Mouse (Mus musculus) layer of hippocampus, postnatal 25 days (tissue): ENCODE measurements at regions not wholly inside any gene's neighbourhood (a gene's known extent, or its start where the extent isn't known, plus 50 kb on each side); places are given as distances from the start of the nearest gene placed in this dataset.

Experiments
- DNase-seq, 2 experiments: peaks; one replicate each; pipeline ENCODE4 v3.0.0; 2022; ENCODE audit warnings: mixed read lengths in 2 of 2, low spot score in 1 of 2; ENCODE audit errors: extremely low spot score in 1 of 2

DNA sequence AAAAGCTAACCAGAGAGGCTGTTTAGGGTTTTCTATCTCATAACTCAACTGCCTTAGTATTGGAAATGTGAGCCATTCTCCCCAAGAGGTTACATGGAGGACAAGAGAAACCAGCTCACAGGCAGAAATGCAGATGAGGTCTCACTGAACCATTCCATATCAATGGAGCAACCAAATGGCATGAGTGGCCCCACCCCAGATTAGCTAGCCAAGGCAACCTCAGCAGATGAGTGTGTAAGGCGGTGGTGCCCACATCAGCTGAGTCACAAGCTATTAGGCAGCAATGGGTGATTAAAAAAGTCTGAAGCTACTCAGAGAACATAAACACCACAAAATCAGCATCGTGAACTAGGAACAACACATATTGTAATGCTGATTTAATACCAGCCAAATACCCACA is 133.2 kb downstream of the Lpin1 start:
- no peak for DNase-seq

DNA sequence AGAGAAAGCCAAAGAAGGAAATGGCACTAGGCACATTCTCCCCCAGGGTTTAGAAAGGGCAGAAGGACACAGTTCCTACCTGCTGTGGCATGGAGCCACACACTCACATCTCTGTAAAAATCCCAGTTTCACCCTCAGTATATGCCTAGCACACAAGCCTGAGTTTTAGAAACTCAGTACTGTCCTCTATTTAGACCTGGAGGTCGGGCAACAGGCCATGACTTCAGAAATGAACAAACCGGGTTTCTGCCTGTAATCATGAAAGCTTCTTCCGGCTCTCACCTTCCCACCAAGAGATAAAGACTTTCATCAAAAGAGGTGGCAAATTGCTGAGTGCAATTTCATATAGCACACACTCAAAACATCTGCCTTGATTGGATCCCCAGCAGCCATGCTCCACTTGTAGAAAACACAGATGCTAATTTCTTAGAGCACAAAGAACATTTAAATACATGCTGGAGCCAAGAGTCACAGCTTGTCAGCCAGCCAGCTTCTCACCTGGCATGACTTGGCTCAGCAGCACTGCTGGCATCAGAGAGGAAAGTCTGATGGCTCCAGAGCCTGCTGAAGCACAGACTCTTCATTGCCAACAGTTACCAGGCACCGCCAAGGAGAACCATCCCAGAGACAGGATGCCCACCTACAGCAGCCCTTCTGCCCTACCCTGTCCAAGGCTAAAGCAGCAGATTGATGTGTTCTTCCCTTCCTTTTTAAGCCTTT is 136.2 kb downstream of the Lpin1 start:
- DNase-seq: peak; percentile 8 to 11

DNA sequence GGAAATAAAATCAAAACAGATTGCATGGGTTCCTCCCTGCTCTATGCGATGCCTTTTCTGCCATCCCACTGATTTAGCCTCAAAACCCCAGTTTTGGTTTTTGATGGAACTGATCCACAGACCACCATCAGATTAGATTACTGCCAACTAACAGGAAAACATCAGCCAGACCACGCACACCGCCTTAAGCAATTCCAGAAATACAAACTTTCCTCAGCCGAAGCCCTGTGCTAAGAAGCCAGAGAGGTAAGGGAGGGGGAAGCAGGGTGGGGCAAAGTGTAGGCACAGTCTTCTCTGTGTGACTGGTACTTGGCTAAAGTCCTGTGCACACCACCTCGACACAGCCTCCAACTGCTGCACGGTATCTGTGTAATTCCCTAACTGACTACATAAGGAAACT is 153.3 kb downstream of the Lpin1 start:
- no peak for DNase-seq

DNA sequence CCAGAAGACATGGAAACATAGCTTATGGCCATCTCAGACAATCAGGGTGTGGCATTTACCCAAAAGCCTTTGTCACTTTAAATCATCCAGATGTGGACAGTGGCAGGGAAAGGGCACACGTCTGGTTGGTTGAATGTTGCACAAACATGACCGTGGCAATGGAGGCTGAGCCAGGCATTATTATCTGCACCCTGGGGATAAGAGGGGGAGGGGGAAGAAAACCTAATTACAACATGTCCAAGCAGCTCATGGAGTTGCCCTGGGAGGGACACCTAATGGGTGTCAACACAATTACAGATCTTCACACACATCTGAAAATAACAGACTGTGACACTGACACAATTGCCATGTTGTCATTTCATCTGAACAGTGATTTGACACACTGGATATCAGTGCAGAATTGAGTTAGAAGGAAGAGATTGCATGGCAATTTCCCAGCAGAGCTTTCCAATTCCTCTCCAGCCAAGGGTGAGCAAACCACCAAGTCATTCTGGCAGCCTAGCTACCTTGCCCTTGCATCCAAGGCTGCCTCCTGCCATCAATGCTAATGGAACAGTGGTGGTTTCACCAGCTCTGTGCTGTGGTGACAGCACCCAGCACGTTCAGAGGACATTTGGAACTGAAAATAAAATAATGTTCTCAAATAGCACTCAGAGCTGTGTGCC is 159.9 kb downstream of the Lpin1 start:
- no peak for DNase-seq

DNA sequence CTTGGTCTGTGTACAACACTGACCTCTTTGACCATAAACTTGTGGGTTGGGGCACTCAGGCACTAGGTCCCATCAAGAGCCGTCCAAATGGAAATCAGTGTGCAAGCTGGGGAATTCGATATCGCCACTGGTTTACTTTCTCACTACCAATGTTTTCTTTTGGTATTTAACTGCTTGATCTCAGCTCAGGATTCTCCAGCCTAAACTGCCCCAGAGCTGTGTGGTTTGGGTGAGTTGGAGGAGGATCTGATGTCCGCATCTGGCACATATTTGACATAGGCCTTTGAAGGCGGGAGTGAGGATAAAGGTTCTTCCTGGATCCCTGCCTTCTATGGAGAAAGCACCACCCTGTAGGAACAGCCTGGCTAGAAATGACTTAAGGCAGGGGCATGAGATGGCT is 172.0 kb downstream of the Lpin1 start:
- DNase-seq: no peak

DNA sequence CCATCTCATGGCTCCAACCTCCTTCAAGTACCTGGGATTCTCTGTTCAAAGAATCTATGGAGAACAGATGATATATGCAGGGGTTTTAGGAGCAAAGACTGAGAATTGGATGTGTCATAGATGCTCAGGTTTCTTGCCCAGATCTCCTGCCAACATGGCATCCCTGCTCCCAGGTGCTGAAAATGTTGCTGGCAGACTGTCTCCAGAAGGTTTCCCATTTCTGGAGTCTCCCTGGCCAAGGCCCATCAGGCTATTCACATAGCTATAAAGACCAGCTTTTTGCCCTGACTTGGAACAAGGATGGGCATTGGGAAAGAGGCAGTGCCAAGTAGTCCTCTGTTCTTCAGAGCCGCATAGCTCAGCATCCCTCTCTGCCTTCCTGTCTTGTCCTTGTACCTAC is 173.8 kb downstream of the Lpin1 start:
- DNase-seq: no peak

DNA sequence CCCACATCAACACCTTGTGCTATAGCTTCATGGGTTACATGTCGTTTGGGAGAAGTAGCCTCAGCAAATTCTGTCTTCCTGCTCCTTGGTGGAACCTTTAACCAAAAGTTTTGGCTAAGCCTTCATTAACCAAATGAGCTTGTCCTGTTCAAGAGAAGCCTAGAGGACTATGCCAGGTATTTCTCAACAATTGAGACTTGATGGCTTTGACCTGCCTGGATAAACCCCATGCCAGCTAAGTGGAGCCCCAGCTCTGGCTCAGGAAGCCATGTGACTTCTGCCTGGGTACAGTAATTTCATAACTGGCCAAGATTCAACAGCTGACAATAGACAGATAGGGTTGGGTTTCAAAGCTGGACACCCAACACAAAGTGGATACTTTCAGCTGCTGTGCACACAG is 174.5 kb downstream of the Lpin1 start:
- no peak for DNase-seq

DNA sequence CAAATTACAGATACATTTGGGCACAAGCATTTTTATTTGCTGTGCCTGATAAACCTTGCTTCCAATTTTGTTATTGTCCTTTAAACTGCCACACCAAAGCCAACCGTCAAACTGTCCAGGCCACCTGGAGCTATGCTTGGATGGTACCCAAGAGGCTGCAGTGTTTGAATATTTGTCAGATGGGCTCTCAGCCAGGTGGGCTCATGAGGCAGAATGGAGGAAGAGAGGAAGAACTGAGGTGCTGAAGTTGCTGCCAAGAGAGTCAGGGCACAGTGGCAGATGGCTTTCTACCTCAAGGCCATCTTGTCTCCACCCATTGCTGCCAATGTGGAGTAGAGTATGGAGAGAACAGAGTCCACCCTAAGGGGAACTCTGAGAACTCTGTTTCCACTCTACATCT is 176.0 kb downstream of the Lpin1 start:
- no peak for DNase-seq

DNA sequence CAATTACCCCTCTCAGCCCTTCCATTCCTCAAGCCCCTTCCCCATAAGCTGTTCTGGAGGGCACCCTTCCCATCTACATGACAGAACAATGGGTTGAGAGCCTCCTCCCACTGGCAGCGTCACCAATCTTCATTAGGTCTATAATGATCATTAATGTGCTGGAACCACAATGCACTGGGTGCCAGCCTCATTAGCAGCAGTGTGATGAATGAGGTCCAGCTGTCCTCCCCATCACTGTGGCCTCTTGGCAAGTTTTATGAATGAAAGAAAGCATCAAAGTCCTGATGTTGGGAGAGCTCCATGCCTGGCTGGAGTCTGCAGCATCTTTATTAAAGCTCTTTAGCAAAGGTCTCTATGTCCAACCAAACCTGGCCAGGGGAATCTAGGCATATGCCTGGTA is 176.5 kb downstream of the Lpin1 start:
- no peak for DNase-seq

DNA sequence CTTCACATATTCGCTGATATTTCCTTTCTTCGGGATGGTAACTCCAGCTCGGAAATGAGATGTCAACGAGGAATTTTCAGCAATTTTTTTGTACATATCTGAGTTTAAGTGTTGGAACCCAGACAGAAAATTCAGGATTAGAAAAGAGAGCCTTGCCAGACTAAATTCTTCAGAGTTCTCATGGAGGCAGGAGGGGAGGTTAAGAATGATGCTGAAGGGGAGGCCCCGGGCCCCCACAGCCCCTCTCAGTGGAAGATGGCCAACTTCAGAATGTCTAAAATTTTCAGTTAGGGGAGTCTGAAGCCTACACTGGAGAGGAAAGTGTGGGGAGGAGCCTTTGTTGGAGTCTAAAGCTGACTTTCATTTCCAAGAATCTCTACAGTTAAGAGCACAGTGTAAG is 184.8 kb downstream of the Lpin1 start:
- no peak for DNase-seq

DNA sequence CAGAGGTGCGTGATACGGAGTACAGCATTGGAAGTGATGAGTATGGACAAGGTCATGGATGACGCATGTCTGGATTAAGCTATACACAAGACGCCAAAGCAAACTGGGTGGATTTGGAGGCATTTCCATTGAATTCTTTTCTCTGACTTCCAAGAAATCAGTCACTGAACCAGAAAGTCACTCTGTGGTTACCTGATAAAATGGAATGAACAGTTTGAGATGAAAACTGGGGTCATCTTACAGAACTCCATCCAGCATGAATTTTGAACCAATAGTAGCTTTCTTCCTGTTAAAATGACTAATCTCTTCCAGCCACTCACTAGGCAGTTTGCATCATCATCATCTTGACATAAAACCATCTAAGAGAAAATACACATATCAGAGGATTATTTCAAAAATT is 186.2 kb downstream of the Lpin1 start:
- no peak for DNase-seq

DNA sequence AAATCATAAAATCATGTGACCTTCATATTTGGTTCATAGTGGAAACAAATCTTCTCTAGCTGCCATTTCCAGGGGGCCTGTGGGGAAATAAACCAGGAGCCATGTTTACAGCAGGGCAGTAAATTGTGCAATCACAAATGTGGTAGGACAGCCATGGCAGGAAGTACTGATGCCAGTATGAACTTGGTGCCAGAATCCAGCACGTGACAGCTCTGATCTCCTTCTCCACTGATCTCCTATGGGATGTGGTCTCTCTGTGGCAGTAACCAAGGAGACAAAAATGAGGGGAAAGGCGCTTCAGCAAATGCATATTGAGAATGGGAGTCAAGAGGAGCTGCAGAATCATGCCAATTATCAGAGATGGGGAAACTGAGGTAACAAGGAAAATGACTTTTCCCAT is 215.0 kb downstream of the Lpin1 start:
- no peak for DNase-seq

DNA sequence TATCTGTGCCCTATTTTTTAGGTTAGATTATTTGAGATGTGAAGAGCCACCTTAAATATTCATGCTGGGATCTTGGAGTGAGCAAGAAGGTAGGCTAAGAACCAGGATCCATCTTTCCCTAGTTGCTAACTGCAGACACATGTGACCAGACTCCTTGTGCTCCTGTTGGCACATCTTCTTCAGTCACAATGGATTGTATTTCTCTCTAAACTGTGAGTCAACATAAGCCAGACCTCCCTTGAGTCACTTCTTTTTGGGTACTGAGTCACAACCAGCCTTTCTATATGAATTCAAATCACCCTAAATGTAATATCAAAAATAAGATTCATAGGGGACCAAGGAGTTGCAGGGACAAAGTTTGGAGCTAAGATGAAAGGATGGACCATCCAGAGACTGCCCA is 217.9 kb downstream of the Lpin1 start:
- DNase-seq: no peak

DNA sequence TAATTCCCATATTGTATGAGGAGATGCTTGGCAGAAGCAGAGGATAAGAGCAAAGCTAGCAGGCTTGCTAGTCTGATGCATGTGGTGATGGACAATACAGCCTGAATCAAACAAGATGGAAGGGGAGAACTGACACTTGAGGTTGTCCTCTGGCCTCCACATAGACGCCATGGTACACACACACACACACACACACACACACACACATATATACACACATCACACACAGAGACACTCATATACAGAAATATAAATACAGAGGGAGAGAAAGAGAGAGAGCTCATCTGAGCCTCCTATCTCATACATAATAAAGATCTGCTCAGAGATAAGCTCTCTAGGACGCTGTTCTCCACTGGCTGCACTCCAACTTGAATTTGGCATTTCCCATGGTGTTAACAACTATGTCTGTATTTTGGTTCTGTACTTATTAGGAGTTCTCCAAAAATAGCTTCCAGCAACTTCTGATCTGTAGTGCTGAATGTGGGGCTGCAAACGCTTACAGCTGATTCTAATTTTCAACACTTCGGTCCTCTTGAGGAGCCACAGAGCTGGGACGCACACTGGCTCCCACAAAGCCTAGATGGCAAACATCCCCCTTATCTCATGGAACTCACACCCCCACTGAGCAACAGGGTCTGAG is 219.0 kb downstream of the Lpin1 start:
- peak in 1 of 2 experiments; percentile 53 for DNase-seq

DNA sequence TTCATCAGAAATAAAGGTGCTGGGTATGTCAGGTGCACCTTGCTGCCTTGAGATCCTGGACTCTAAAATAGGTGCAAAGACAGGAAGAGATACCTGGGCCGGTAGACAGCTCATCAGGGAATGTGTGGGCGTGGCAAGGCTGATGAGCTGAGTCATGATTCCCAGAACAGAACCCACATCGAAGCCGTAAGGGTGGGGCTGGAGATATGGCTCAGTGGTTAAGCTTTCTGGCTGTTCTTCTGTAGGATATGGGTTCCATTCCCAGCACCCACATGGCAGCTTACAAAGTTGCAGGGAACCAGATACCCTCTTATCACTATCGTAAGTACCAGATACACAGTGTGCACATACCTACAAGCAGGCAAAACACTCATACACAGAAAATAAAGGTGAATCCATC is 219.6 kb downstream of the Lpin1 start:
- no peak for DNase-seq

DNA sequence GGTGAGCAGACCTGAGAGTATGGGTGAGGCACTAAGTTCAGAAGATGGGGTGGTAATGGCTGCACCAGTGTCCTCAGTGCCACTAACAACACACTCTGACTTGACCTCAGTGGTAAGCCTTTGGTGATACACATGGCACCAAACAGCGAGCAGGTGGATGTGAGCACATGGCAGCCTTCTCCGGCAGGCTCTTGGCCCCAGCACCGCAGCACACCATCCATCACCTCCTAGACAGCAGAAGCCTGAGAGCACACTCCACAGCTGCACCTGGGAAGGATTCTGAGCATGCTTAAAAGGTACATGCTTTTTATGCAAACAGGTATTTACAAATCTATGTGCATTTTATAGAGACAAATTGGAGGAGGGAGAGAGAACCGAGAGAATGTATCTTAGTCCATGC is 223.7 kb downstream of the Lpin1 start:
- no peak for DNase-seq

DNA sequence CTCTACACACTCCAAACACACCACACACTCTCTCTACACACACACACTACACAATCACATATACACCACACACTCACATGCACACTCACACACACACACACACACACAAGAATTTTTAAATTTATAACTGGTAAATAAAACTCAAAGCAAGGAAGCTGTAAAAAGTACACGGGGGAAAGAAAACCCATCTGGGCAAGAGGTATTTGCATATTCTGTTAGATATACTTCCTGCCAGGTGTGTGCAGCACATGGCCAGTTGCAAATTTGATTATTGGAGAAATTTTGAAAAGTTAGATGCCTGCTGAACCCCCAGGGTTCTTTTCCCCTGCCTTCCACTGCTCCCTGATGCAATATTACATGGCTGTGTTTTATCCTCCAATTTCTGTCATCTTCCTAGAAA is 226.4 kb downstream of the Lpin1 start:
- no peak for DNase-seq

DNA sequence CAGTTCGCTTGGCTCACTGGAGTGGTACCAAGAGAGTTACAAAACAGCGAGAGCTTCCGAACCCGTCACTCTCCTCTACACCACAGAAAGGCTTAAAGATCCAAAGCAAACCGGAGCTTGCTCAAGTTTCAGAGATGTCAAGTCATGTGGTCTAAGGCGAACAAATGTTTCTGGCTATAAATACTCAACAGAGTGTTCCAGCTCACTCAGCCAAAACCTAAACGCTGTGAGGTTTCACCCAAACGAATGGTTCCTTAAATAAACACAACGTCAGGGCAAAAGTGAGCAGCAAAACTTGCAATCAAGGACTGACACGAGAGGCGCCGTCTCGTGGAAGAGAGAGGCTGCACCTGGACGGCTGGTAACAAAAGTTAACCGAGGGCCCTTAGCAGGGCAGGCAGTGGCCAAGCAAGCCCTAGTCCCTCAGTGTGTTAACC is 227.2 kb downstream of the Lpin1 start:
- no peak for DNase-seq

DNA sequence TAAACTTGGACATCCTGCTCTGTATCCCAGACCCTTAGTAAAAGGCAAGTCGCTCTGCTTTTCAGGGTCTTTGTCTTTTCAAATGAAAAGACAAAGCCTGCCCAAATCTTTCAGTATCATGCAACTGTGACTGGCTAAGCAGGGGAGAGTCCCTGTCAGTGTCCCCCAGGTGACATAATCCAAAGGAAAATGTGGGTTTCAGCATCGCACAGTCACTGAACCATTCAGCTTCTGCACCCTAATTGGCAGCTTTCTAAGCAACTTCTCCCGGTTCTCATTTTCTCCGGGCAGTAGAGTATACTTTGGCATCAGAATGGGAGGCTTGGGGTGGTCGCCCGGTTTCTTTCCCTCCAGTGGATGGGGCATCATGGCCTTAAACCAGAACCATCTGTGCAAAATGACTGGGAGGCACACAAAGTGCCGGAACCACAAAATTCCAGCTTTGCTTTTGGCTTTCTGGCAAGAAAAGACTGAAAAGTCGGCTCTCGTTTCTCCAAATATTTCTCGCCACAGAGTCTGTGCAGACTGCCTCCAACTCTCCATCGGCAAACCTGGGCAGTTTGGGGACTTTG is 228.3 kb downstream of the Lpin1 start:
- DNase-seq: no peak

DNA sequence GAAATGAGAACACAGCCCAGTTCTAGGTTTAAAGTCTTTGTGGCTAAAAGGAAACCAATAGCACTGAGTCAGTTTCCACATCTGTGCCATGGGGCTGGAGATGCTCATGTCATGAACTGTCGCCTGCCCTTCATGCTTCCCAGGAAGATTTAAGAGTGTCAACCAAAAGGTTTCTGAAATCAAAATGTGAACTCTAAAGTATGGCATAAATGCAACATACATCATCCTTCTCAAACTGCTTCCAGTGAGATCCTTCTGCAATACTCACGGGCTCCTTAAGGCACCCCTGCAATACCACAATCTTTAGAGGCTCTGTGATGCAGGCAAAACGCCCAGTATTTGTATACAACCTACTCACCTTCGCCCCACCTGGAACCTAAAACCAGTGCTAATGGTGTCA is 229.7 kb downstream of the Lpin1 start:
- no peak for DNase-seq

DNA sequence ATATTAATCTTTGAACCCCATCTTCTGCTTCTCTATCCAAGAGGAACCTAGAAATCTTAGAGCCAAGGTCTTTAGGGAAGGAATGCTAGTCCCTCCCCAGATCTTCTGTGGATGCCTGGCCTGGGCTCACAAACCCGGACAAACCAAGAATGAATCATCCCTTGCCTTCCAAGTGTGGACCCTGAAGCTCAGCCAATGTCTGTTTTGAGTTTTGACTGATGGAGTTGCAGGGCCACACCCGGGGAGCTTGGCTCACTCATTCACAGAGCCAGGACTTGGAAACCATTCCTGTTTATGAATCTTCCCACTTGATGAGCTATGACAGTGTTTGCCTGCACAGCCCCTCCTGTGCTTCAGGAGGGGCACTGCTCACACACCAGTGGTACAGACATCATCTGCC is 230.4 kb downstream of the Lpin1 start:
- no peak for DNase-seq

DNA sequence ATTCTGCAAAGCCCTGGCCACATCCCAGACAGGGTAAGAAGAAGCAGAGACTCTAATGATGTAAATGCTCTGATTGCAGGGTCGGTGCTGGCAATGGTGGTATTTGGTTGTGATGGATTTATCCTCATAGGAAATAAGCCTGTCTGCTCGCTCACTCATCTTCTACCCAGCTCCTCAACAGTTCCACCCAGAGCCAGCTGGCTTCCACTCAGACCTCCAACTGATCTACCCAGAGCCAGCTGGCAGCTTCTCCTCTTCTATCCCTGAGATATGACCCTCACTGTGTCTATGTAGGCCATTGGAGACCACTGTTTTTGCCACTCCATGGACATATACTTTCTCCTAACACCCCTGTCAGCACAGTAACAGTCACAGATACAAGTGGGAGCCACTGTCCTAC is 231.4 kb downstream of the Lpin1 start:
- no peak for DNase-seq
